In the genomic region with DNA sequence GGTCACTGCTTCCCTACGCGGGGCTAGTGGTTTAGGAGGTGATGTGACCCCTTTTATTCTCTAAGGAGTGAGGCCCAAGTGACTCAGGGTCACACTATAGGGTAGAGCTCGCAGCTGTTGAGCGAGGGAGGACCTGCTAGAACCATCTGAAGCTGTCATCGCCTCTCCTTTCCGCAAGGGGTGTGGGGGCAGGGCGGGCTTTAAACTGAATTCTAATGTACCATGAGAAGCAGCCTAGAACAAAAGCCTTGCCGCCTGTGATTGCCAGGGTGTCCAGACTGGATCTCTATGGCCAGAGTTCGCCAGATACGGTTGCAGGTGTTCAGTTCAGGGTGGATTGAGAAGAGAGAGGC, we compare ENCODE assay signal across 8 mouse cellular contexts. TPM values are rescaled to one million over a fixed set of nuclear protein-coding genes. Genes with fewer than 3 reads are reported as not detected.
DNase-seq lines count a peak whose midpoint lies in the region; ATAC-seq and TF ChIP-seq lines count a peak whose summit lies in the region.

No protein-coding gene starts in this region.

- peaks cover 31% of the 10 kb centered on the region for H3K4me1 ChIP-seq in heart, embryonic 12.5 days (replicated peaks)
- H3K4me1 ChIP-seq in midbrain, embryonic 13.5 days (replicated peaks) = peaks cover 40% of the 10 kb centered on the region
- peaks cover 4% of the 10 kb centered on the region; the same call in 1 of the 2 replicates for H3K4me1 ChIP-seq in stomach, postnatal 0 days (replicated peaks; ENCODE audit: control insufficient read depth, insufficient read depth)

- H3K9me3 ChIP-seq in heart, embryonic 12.5 days (replicated peaks) = no peaks in the 10 kb centered on the region
- no peaks in the 10 kb centered on the region for H3K9me3 ChIP-seq in midbrain, embryonic 13.5 days
- H3K9me3 ChIP-seq in stomach, postnatal 0 days (ENCODE audit: control insufficient read depth, low read length) = no peaks in the 10 kb centered on the region

- H3K9ac ChIP-seq in heart, embryonic 12.5 days = peak overlapping the region; percentile 85
- peak overlapping the region; percentile 100 for H3K9ac ChIP-seq in midbrain, embryonic 13.5 days (replicated peaks)
- no peak overlapping the region; the same call in 1 of the 2 replicates for H3K9ac ChIP-seq in stomach, postnatal 0 days (ENCODE audit: low read length)

- peak; percentile 93 for DNase-seq in left cerebral cortex, postnatal 4 days
- DNase-seq in left cerebral cortex, adult 11 months (ENCODE audit: low spot score) = no peak
- peak; percentile 78 for DNase-seq in brain, embryonic 18.5 days (ENCODE audit: low read depth, low spot score)
- peak; percentile 60 to 62 for DNase-seq in layer of hippocampus, adult 2 months (ENCODE audit: low spot score in 2 of 2)
- peak; percentile 61 for DNase-seq in stomach, postnatal 0 days (ENCODE audit: low spot score)
- DNase-seq in ovary, postnatal 36 days (ENCODE audit: low spot score) = no peak

- TF ChIP-seq EP300 in stomach, postnatal 0 days (optimal IDR thresholded peaks at IDR 0.05) = no peak

- 0 out of 2 replicates have a peak, but pooled peaks have one; percentile 26 for ATAC-seq in heart, embryonic 12.5 days (ENCODE audit: insufficient number of reproducible peaks, low FRiP score)
- ATAC-seq in midbrain, embryonic 13.5 days = peak; percentile 46
- ATAC-seq in stomach, postnatal 0 days (ENCODE audit: low FRiP score, low TSS enrichment) = peak; percentile 22; the same call in 1 of the 2 replicates

- peaks cover 23% of the 10 kb centered on the region for H3K27me3 ChIP-seq in heart, embryonic 12.5 days (replicated peaks)
- no peaks in the 10 kb centered on the region for H3K27me3 ChIP-seq in midbrain, embryonic 13.5 days
- H3K27me3 ChIP-seq in stomach, postnatal 0 days (ENCODE audit: control insufficient read depth, insufficient read depth, low read length) = no peaks in the 10 kb centered on the region

- H3K4me2 ChIP-seq in heart, embryonic 12.5 days = peak overlapping the region; percentile 91
- peak overlapping the region; percentile 92 for H3K4me2 ChIP-seq in midbrain, embryonic 13.5 days (replicated peaks)
- H3K4me2 ChIP-seq in stomach, postnatal 0 days (replicated peaks; ENCODE audit: low read depth) = peak overlapping the region; percentile 90

- peak overlapping the region; percentile 88 for H3K4me3 ChIP-seq in heart, embryonic 12.5 days
- peak overlapping the region; percentile 86 for H3K4me3 ChIP-seq in layer of hippocampus, adult 2 months
- peak overlapping the region; percentile 95 for H3K4me3 ChIP-seq in midbrain, embryonic 13.5 days (replicated peaks)
- H3K4me3 ChIP-seq in stomach, postnatal 0 days (ENCODE audit: low read depth, low read length) = peak overlapping the region; percentile 61

- peak overlapping the region; percentile 79 for H3K27ac ChIP-seq in heart, embryonic 12.5 days (ENCODE audit: poor library complexity, severe bottlenecking)
- H3K27ac ChIP-seq in layer of hippocampus, adult 2 months = peak overlapping the region; percentile 92
- peak overlapping the region; percentile 100 for H3K27ac ChIP-seq in midbrain, embryonic 13.5 days
- no peak overlapping the region for H3K27ac ChIP-seq in stomach, postnatal 0 days (replicated peaks)

- intact Hi-C loops in left cerebral cortex, postnatal 4 days (cut with DNase I) = loop anchor here (2.0 kb wide), 1 partner anchor 23 kb away; no protein-coding TSS in a partner anchor

- 2% methylated on average over 10 of the region's 10 CpGs for WGBS in heart, embryonic 12.5 days
- WGBS in midbrain, embryonic 13.5 days = under 1% methylated on average over 10 of the region's 10 CpGs
- 9% methylated on average over 10 of the region's 10 CpGs for WGBS in stomach, postnatal 0 days

- peak; percentile 56 for TF ChIP-seq CTCF in layer of hippocampus, adult 2 months (conservative IDR thresholded peaks at IDR 0.05)
- TF ChIP-seq CTCF in stomach, postnatal 0 days (IDR thresholded peaks at IDR 0.05; ENCODE audit: low read depth) = peak; percentile 41; the same call in 1 of the 2 replicates

- no peaks in the 10 kb centered on the region for H3K36me3 ChIP-seq in heart, embryonic 12.5 days
- H3K36me3 ChIP-seq in midbrain, embryonic 13.5 days = peaks cover 12% of the 10 kb centered on the region
- no peaks in the 10 kb centered on the region for H3K36me3 ChIP-seq in stomach, postnatal 0 days (ENCODE audit: control insufficient read depth, insufficient read depth, low read length)

RNA-seq across cellular contexts. Expression of gene Tubb2b, which starts 1.4 kb away (rescaled TPM):
- total RNA-seq in left cerebral cortex, postnatal 4 days (2021) = 1,000 to 10,000 TPM; 3,894 to 3,983 TPM
- 24.2 and 28.8 TPM in 2 replicates for polyA plus RNA-seq in heart, embryonic 12.5 days (2016; fragmentation: Nextera tagmentation; extraction: Ambion mirVana)
- 100 to 1,000 TPM; 227 to 233 TPM for total RNA-seq in layer of hippocampus, adult 2 months (2021)
- polyA plus RNA-seq in midbrain, embryonic 13.5 days (2015; fragmentation: Nextera tagmentation; extraction: Ambion mirVana) = 833 and 846 TPM in 2 replicates
- polyA plus RNA-seq in stomach, postnatal 0 days (2015; fragmentation: Nextera tagmentation; extraction: Ambion mirVana) = 13.4 and 14.6 TPM in 2 replicates

RNA-seq across cellular contexts. Expression of gene Psmg4, which starts 31.1 kb away (rescaled TPM):
- total RNA-seq in left cerebral cortex, postnatal 4 days (2021) = 10 to 100 TPM; 45.5 to 46.4 TPM
- polyA plus RNA-seq in heart, embryonic 12.5 days (2016; fragmentation: Nextera tagmentation; extraction: Ambion mirVana) = 76.9 and 78.8 TPM in 2 replicates
- total RNA-seq in layer of hippocampus, adult 2 months (2021) = 10 to 100 TPM; 23.7 to 23.9 TPM
- polyA plus RNA-seq in midbrain, embryonic 13.5 days (2015; fragmentation: Nextera tagmentation; extraction: Ambion mirVana) = 92.5 and 94.6 TPM in 2 replicates
- polyA plus RNA-seq in stomach, postnatal 0 days (2015; fragmentation: Nextera tagmentation; extraction: Ambion mirVana) = 60.9 and 71.1 TPM in 2 replicates

RNA-seq across cellular contexts. Expression of gene Tubb2a, which starts 53.9 kb away (rescaled TPM):
- total RNA-seq in left cerebral cortex, postnatal 4 days (2021) = 1,000 to 10,000 TPM; 2,688 to 2,817 TPM
- 111 and 117 TPM in 2 replicates for polyA plus RNA-seq in heart, embryonic 12.5 days (2016; fragmentation: Nextera tagmentation; extraction: Ambion mirVana)
- total RNA-seq in layer of hippocampus, adult 2 months (2021) = 1,000 to 10,000 TPM in 1 of 2 experiments, 100 to 1,000 TPM in 1; 962 to 1,047 TPM
- 1,655 and 1,711 TPM in 2 replicates for polyA plus RNA-seq in midbrain, embryonic 13.5 days (2015; fragmentation: Nextera tagmentation; extraction: Ambion mirVana)
- polyA plus RNA-seq in stomach, postnatal 0 days (2015; fragmentation: Nextera tagmentation; extraction: Ambion mirVana) = 187 and 196 TPM in 2 replicates

Comparison
In these comparisons a context has a peak if more than half of its experiments do, and no peak if none do; other contexts are left out.
1. DNase-seq: peak in left cerebral cortex, postnatal 4 days (single experiment), brain, embryonic 18.5 days (single experiment), layer of hippocampus, adult 2 months (2 of 2) and stomach, postnatal 0 days (single experiment); none in left cerebral cortex, adult 11 months (single experiment) and ovary, postnatal 36 days (single experiment).
2. RNA of gene Tubb2b, which starts 1.4 kb away (polyA plus RNA-seq): 833 to 846 TPM in midbrain, embryonic 13.5 days; 24.2 to 28.8 TPM in heart, embryonic 12.5 days and 13.4 to 14.6 TPM in stomach, postnatal 0 days; every median in the first group is over 10 times any median in the second.
3. Peak in every context shown above with its lines, with median percentiles within 50 percentile points of each other: ATAC-seq, H3K4me2 ChIP-seq and H3K4me3 ChIP-seq.